Mouse (Mus musculus) liver, postnatal 0 days (tissue): ENCODE data around the gene Add3. TPM values are rescaled to one million over a fixed set of nuclear protein-coding genes. Genes with fewer than 3 reads are reported as not detected.
"Not testable (repeated sequence)": the region's sequence is repeated elsewhere in the genome, so short reads cannot be mapped to it uniquely, and the experiment has no call there.

Experiments
- ATAC-seq: fragments of 200-750 bp; cut with Nextera tagmentation; 2 replicates; pipeline ENCODE4 v1.8.0; 2017; ENCODE audit warnings: mild to moderate bottlenecking, moderate library complexity
- DNase-seq: peaks from one replicate; pipeline ENCODE4 v3.0.0-alpha.2; 2016
- H3K27ac ChIP-seq: fragments of 300-500 bp; sonication (generic); 2 replicates; pipeline ENCODE4 v1.5.1; 2014; ENCODE audit warnings: antibody characterized with exemption, moderate library complexity, mild to moderate bottlenecking, low read depth
- H3K27me3 ChIP-seq: fragments of 300-500 bp; sonication (generic); 2 replicates; pipeline ENCODE4 v1.6.1; 2014; ENCODE audit warnings: low read length, control low read depth, mixed read lengths; ENCODE audit not compliant: insufficient read depth
- H3K36me3 ChIP-seq: fragments of 300-500 bp; sonication (generic); replicated peaks from 2 replicates; pipeline ENCODE4 v1.6.1; 2014; ENCODE audit warnings: mild to moderate bottlenecking, control low read depth, low read length, moderate library complexity, mixed read lengths; ENCODE audit not compliant: insufficient read depth
- H3K4me1 ChIP-seq: fragments of 300-500 bp; sonication (generic); 2 replicates; pipeline ENCODE4 v1.6.1; 2014; ENCODE audit warnings: antibody characterized with exemption, mild to moderate bottlenecking, control low read depth; ENCODE audit not compliant: insufficient read depth
- H3K4me2 ChIP-seq: fragments of 300-500 bp; sonication (generic); 2 replicates; pipeline ENCODE4 v1.6.1; 2014; ENCODE audit warnings: low read depth, mild to moderate bottlenecking, low read length, moderate library complexity, mixed read lengths
- H3K4me3 ChIP-seq: fragments of 300-500 bp; sonication (generic); 2 replicates; pipeline ENCODE4 v1.5.1; 2014; ENCODE audit warnings: low read depth, low read length
- H3K9ac ChIP-seq: fragments of 300-500 bp; sonication (generic); replicated peaks from 2 replicates; pipeline ENCODE4 v1.6.1; 2014; ENCODE audit warnings: mild to moderate bottlenecking, moderate library complexity
- H3K9me3 ChIP-seq: fragments of 300-500 bp; sonication (generic); 2 replicates; pipeline ENCODE4 v1.6.1; 2016; ENCODE audit warnings: mild to moderate bottlenecking, control low read depth, low read length, mixed read lengths
- CTCF ChIP-seq: sonication (generic); IDR thresholded peaks from 2 replicates; pipeline ENCODE4 v1.5.1; 2016; ENCODE audit warnings: antibody characterized with exemption, low read depth
- EP300 ChIP-seq: IDR thresholded peaks from 2 replicates; pipeline ENCODE4 v1.6.1; 2016; ENCODE audit warnings: antibody characterized with exemption, low read depth, mild to moderate bottlenecking
- WGBS: fragments of 180-500 bp; shearing (Covaris S2); extraction: QIAGEN DNeasy Blood & Tissue Kit; methylation state at CpG from one replicate; pipeline ENCODE4 v1.1.7; 2014; ENCODE audit not compliant: insufficient replicate concordance; 5-methylcytosine and 5-hydroxymethylcytosine counted together
- polyA plus RNA-seq: library from polyadenylated mRNA; unstranded; fragments of >200 nt; fragmentation: Nextera tagmentation; extraction: Ambion mirVana; gene quantifications from 2 replicates; pipeline ENCODE4 v1.2.1, GENCODE M21; 2015

Add3 gene
- polyA plus RNA-seq, 1 experiment from 2014 or later, result 21.4 TPM

- ATAC-seq, result no peak
- DNase-seq, result no peak
- 59% methylated on average over 18 of the region's 18 CpGs for WGBS
- no peak for TF ChIP-seq EP300
- no peak for TF ChIP-seq CTCF
- Histone ChIP-seq H3K4me3 (no peak overlapping the region), H3K9me3 (no peaks in the 10 kb centered on the region), H3K27me3 (no peaks in the 10 kb centered on the region), H3K27ac (peak overlapping the region; percentile 16; the same call in 1 of the 2 replicates), H3K4me1 (peaks cover 5% of the 10 kb centered on the region; the same call in 1 of the 2 replicates), H3K9ac (no peak overlapping the region), H3K36me3 (peaks cover 20% of the 10 kb centered on the region), H3K4me2 (peak overlapping the region; percentile 33)
Observed at GRCm38 (mm10) chr19:53216761-53217538, 76.7 kb downstream of the Add3 start.

DNA sequence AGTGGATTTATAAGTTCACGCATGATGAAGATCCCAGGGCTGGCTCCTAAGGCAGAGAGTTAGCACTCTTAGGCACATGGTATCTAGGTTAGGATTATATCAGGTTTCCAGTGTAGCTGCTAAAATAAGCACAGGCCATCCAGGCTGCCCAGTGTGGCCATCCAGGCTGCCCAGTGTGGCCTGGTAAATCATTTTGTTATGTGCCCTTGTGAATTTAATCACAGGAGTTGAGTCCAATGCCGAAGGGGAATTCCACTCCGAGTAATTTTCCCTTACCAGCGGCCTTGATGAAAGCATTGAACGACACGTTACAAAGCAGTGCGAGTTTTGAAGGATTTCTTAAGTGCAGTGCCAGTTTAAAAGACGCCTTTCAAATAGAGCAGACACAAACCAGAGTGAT lies 77.6 kb downstream of the Add3 start:
- 88% methylated on average over 8 of the region's 8 CpGs for WGBS

GRCm38 (mm10) chr19:53219305-53219704 lies 79.1 kb downstream of the Add3 start:
- Histone ChIP-seq H3K36me3 (peaks cover 20% of the 10 kb centered on the region), H3K27ac (no peak overlapping the region), H3K4me1 (no peaks in the 10 kb centered on the region; the same call in 1 of the 2 replicates), H3K27me3 (no peaks in the 10 kb centered on the region), H3K4me2 (no peak overlapping the region), H3K9ac (no peak overlapping the region), H3K9me3 (no peaks in the 10 kb centered on the region), H3K4me3 (no peak overlapping the region)
- 56% methylated on average over 3 of the region's 3 CpGs for WGBS
- TF ChIP-seq CTCF (no peak), EP300 (no peak)
- no peak for ATAC-seq
- DNase-seq, result no peak

More for the DNA sequence above, 77.6 kb downstream of the Add3 start:
- Histone ChIP-seq H3K27ac (no peak overlapping the region), H3K9ac (no peak overlapping the region), H3K4me3 (no peak overlapping the region), H3K36me3 (peaks cover 20% of the 10 kb centered on the region), H3K4me1 (peaks cover 3% of the 10 kb centered on the region; the same call in 1 of the 2 replicates), H3K27me3 (no peaks in the 10 kb centered on the region), H3K9me3 (no peaks in the 10 kb centered on the region), H3K4me2 (no peak overlapping the region)
- no peak for TF ChIP-seq EP300
- DNase-seq (no peak), ATAC-seq (no peak)

- WGBS, result 91% methylated on average over 3 of the region's 3 CpGs
- TF ChIP-seq CTCF (no peak), EP300 (no peak)
Observed at GRCm38 (mm10) chr19:53221186-53221585, 80.9 kb downstream of the Add3 start.

GRCm38 (mm10) chr19:53225249-53226070 lies 85.2 kb downstream of the Add3 start:
- not testable (repeated sequence) for H3K9ac ChIP-seq, H3K4me2 ChIP-seq, H3K9me3 ChIP-seq, H3K4me3 ChIP-seq, H3K4me1 ChIP-seq, DNase-seq, H3K27me3 ChIP-seq
- ATAC-seq, result peak; percentile 72
- 41% methylated on average over 2 of the region's 2 CpGs for WGBS
- peak overlapping the region; percentile 41; the same call in 1 of the 2 replicates for H3K27ac ChIP-seq
- peak; percentile 19; the same call in 1 of the 2 replicates for TF ChIP-seq EP300
- H3K36me3 ChIP-seq, result peaks cover 15% of the 10 kb centered on the region

More at GRCm38 (mm10) chr19:53221186-53221585, 80.9 kb downstream of the Add3 start:
- H3K9me3 ChIP-seq, result no peaks in the 10 kb centered on the region
- H3K27ac ChIP-seq, result no peak overlapping the region
- DNase-seq, result no peak
- no peak overlapping the region for H3K9ac ChIP-seq
- H3K36me3 ChIP-seq, result peaks cover 20% of the 10 kb centered on the region
- no peak overlapping the region for H3K4me2 ChIP-seq
- no peaks in the 10 kb centered on the region for H3K27me3 ChIP-seq
- H3K4me1 ChIP-seq, result no peaks in the 10 kb centered on the region; the same call in 1 of the 2 replicates
- no peak for ATAC-seq
- H3K4me3 ChIP-seq, result no peak overlapping the region

DNA sequence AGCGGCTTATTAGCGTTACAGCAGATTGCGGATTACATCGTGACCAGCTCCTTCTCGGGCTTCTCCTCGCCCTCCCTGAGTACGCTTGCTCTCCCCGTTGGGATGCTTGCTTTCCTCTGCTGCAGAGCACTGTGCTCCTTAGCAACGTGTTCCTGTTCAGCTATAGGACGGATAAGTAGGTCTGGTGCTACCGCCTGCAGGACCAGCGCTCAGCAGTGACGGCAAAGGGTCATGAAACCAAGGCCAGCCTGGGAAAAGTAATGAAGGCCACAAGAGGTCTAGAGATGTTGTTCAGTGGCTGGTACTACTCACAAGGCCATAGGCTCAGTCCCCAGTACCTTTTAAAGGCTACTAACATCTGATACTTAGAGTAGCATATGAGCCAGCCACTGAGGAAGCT lies 86.4 kb downstream of the Add3 start:
- H3K36me3 ChIP-seq, result peaks cover 15% of the 10 kb centered on the region
- H3K9ac ChIP-seq, result no peak overlapping the region
- 83% methylated on average over 13 of the region's 13 CpGs for WGBS
- no peak for TF ChIP-seq CTCF
- no peak for TF ChIP-seq EP300
- no peak overlapping the region for H3K4me3 ChIP-seq
- no peaks in the 10 kb centered on the region for H3K27me3 ChIP-seq
- ATAC-seq, result no peak
- H3K27ac ChIP-seq, result no peak overlapping the region
- H3K4me1 ChIP-seq, result no peaks in the 10 kb centered on the region; the same call in 1 of the 2 replicates
- DNase-seq, result no peak
- no peaks in the 10 kb centered on the region for H3K9me3 ChIP-seq
- no peak overlapping the region for H3K4me2 ChIP-seq
